Mouse (Mus musculus) gastrocnemius, adult 18-20 months (tissue): Measurements from ENCODE around the gene Tac2. TPM values are rescaled to one million over a fixed set of nuclear protein-coding genes. Genes with fewer than 3 reads are reported as not detected.

ENCODE experiments used
- DNase-seq: peaks from one replicate; pipeline ENCODE4 v3.0.0; 2021; ENCODE audit warnings: low spot score
- total RNA-seq, 2 experiments: library from RNA; stranded (reverse); gene quantifications; 2 replicates each; pipeline ENCODE4 v1.2.3; 2021

Tac2 gene
- total RNA-seq, 2 experiments from 2014 or later: not detected

DNA sequence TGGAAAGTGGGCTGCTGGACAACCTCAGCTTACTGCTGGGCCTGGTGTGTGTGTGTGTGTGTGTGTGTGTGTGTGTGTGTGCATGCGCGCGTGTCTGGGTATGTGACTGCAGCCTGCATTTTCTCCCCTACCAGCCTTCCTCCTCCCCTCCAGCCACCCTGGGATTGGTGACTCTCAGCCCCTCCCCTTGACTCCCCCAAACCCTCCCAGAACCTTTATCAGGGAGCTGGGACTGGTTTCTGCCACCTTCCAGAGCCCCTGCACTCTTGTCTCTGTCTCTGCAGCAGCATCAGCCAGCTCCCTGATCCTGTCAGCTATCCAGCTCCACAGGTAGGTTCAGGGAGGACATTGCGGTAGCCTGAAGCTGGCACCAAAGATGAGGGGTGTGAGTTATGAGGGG, 858 bp downstream of the Tac2 start:
- no peak for DNase-seq

DNA sequence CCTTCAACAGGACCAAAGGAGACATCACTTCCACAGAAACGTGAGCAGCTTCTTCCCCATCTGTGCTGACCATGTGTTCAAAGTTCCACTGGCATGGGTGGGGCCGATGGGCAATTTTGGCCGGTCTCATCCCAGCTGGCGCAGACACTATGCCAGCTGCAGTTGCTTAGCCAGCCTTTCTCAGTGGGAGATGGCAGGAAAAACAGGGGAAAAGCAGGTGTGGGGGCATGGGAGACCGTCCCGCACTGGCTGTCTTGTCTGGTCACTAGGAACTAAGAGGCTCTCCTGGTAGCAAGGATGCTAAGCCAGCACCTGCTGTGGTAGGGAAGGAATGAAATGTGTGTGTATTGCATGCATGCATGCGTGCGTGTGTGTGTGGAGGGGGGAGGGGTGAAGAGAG, 4.2 kb downstream of the Tac2 start:
- DNase-seq: no peak

DNA sequence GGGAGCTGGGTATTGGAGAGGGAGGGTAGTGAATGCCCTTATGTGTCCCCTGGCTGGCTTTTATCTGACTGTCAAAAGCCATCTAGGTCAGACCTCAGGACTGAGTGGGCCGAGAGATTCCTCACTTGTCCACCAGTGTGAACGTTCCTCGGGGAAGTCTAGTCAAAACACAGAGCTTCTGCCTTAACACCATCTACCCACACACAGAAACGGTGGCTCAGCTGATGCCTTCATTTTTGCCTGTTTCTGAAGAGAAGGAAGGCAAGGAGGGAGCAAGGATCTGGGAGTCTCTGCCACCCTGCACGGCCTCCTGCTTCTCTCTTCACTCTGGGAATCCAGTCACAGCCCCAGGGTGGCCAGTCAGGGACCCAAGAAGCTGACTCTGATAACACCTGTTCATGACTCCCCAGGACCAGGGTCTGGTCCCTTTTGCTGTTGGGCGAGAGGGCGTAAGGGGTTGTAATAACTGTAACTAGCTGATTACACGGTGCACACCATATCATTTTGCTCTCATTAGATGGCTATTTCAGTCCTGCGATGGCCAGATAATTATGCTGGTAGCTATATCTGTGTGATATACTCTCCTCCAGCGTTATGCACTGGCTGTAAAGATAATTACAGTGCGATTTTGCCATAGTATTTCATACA, 6.1 kb downstream of the Tac2 start:
- DNase-seq: no peak

DNA sequence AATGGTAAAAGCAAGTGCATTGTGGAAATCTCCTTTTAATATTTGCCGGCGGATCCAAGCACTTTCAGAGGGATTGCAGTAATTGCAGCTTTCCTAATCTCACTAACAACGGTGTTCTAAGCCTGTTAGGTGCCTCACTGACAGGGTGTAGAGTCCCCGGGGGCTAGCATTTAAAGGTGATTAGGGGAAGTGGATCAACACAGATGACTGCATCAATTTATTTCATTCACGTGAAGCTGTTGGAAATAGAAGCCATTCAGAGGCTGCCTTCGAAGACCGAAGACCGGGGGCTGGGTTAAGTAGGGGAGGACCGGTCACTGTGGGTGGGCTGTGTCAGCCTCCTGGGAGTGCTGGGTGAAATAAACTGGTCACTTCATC, 6.6 kb downstream of the Tac2 start:
- no peak for DNase-seq

DNA sequence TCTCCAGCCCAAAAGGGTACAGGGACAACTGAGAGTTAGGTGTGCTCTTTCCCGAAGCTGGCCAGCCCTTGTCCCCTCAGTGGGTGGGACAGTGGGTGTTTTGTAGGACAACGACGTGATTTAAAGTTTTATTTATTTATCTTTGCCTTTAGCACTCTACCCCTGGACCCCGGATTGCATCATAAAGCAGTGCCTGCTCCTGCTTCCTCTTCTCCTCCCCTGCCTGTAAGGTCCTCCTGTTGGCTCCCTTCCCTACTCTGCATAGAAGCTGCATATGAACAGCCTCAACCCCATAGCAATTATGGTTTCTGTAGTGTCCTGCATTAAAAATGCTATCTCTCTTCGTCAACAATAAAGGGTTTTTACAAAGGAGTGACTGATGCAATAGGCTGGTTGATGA, 7.1 kb downstream of the Tac2 start:
- no peak for DNase-seq

DNA sequence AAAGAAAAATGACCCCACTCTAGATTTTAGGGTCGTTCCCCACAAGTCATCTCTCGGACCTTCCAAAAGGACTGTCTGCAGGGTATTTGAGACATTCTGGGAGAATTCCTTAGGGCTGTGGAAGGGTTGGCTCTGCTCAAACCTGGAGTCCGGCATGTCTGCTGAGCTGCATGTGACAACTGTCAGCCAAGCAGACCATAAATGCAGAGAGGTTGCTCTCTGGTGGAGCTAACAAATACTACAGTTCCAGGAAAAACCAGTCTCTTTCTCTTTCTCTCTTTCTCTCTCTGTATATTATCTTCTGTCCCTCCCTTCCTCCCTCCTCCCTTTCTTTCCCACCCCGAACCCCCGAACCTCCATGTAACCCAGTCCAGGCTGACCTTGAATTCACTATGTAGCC, 10.2 kb downstream of the Tac2 start:
- no peak for DNase-seq

DNA sequence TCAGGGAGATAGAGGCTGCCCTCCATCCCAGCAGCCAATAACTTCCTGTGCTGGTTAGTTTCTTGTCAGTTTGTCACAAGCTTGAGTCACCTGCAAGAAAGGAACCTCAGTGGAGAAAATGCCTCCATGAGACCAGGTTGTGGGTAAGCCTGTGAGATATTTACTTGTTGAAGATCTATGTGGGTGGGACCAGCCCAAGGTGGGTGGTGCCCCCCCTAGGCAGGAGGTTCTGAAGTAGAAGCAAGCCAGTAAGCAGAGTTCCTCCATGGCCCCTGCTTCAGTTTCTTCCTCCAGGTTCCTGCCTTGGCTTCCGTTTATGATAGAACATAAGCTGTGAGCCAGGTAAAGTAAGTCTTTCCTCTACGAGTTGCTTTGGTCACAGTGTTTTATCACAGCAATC, 12.0 kb downstream of the Tac2 start:
- DNase-seq: no peak

DNA sequence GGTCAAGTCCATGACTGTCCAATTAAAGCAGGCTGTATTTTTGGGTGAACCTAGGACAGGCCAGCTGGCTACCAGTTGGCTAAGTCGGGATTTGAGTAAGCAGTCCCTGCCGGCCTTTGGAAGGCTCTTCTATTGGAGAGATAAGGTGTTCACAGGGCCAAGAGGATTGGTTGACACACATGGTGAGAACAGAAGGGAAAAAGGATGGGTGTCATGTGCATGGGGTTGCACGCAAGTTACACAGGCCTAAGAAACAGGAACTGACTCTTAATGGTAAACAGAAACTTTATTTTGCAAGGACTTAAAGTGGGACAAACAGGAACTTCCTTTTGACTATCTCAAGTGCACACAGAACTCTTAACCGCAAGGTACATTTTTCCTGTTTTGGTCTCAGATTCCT, 12.6 kb downstream of the Tac2 start:
- DNase-seq: no peak

DNA sequence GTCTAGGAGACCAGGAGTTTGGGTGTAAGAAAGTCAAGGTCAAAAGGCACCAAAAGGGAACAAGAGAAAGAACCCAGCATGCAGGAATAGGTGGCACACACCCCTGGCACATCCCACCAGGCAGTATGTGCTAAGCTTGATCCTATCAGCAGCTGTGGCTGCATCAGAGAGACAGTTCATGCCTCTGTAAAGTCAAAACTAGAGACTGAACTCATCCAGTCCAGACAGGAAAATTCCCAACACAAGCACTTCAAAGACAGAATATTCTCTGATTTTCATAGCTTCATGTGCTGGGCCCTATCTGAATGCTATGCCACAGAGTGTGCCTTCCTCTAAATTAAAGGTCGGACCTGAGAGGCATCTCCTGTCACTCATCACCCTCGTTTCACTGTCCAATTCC, 13.3 kb downstream of the Tac2 start:
- no peak for DNase-seq

DNA sequence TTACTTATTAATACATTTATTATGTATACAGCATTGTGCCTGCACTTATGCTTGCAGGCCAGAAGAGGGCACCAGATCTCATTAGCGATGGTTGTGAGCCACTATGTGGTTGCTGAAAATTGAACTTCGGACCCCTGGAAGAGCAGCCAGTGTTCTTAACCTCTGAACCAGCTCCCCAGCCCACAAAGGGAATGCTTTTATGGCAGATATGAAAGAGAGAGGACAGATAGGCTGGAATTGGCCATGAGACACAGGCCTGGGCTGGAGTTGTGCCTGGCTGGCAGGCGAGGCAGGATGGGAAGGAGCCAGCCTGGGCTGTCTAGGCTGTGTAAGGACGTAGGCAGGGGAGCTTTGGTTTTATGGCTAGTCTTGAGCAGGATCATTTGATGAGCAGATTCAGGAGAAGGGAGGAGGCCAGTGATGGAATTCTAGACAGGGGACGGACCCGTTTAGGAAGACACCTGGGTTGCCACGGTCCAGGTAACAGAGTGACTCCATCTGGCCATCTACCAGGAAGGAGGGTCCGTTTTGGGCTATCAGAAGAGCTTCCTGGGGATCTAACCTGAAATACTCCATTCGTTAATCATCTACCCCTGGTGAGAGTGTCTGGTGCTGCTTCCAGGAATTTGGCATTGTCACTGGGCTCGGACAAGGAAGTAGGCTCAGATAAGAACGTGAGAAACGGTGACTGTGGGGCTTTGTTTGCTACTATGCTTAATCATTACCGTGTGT, 14.0 kb downstream of the Tac2 start:
- peak; percentile 41 for DNase-seq

DNA sequence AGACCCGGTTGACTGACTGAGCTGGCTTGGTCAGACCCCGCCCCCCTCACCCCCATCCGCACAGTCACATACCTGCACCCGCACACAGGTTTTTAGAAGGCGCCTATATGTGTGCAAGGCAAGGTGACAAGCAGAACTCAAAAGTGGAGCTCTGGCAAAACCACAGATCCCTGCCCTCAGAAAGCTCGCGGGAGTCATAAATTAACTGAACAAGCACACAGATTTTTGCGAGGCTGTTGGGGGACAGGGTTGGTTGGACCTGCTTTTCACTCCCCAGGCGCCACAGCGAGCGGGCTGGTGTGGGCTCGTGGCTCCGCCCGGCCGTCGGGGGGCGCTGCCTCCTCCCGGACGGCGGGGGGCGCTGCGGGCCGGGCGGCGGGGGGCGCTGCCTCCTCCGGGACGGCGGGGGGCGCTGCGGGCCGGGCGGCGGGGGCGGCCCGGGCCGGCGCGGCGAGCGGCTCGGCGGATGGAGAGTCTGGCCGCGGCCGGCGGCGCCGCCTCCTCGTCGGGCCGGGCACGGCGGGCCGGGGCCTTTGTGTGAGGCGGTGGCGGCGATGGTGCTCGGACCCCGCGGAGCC, 14.9 kb downstream of the Tac2 start, which contains the start of gene Zbtb39:
Gene Zbtb39, plus strand, starts transcription at position 456 of the 578 bp plus-strand sequence.
- DNase-seq: peak; percentile 69

DNA sequence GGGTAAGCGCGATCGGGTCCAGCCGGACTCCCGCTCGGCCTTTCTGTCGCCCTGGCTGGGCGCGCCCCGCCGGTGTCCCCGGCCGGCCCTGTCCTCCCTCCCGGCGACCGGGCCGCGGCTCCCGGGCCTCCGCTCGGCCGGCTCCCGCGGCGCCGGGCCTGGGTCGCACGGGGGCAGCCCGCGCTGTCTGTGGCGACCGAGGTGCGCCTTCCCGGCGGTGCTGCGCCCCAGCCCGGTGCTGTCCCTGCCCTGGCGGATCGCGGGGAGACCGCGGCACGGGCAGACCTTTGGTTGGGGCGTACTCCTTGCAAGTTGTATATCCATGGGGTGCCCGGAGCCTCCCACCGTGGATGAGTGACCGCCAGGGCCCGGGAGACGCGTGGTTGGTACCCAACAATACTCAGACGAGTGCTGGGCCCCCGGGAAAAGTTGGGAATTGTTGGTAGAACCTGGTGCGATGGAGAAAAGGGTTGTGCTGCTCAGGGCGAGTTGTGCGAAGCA, 15.4 kb downstream of the Tac2 start:
- no peak for DNase-seq

DNA sequence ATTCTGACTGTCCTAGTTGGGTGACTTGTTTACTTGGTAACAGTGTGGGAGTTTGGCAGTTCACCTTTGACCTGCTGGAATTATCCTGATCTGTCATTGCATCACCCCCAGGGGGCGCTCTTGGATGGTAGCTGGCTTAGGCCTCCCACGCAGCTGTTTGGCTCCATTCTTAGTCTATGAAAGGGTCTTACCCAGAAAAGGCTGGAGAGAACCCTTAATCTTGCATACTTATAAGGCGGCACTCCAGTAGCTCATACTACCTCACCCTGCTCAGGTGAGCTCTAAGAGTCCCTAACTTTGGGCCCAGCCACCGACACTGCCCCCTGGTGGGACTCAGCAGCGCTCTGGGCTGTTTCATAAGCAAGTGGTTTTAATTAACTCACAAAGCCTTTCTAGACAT, 20.4 kb downstream of the Tac2 start:
- DNase-seq: no peak

DNA sequence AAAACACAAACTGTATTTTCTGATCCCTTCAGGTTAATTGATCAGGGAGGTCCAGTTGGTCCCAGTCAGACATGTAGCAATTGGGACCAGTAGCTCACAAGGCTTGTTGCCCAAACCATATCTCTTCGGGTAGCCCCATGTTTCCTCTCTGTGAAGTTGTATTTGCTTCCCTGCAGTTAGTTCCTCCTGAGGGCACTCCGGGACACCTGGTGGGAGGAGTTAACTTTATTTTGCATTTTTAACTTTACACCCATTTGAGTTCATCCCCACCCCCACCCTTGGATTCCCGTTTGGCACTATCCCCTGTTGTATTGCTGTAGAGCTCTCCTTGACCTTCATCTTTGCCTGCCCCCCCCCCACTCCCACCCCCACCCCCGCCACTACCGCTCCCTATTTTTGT, 21.6 kb downstream of the Tac2 start:
- DNase-seq: no peak

DNA sequence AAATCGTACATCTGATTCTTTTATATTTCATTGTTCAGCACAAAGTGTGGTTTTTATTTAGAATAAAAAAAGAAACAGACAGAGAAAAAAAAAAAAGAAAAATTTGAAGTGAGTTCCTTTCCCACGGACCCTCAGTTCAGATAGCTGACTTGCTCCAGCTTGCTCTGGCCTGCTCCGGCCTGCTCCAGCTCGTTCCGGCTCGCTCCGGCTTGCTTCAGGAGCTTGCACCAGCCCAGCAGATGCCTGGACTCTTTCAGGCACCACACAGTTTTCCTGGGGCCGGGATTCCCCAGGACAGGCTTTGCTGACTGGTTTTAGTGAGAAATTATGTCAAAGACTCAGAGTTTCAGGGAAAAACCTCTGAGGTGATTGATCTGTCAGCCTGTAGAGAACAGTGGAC, 23.0 kb downstream of the Tac2 start:
- no peak for DNase-seq

DNA sequence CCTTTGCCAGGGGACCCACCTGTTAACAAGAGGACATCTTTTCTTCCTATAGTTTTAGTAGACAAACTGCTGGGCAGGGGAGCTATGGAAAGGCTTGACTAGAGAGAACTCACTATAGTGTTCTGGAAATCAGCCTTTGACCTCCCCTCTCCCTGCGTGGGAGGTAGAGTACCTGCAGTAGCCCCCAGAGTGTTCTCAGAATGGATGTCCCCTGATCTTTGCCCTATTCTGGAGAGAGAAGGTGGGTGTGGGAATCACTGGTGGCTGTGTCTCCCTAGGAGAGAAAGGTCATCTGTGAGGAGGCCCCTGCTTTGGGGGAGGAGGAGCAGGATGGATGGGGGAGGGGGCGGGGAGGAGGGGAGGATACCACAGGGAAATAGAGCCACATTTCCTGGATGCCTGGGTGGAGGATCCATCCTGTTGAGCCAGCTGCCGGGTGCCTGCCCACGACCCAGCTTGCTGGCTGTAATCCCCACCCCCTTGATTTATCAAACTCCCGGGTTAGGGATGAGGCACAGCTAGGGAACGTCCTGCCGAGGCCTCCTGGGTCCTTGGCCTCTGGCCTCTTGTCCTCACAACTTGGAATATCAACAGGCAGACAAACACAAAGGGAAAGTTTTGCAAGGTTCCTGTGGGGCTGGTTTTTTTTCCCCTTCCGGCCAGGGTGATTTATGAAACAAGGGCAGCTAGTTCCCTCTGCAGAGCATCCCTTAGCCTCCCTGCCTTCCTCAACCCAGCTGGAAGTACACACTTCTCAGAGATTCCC, 24.8 kb downstream of the Tac2 start:
- peak; percentile 24 for DNase-seq

DNA sequence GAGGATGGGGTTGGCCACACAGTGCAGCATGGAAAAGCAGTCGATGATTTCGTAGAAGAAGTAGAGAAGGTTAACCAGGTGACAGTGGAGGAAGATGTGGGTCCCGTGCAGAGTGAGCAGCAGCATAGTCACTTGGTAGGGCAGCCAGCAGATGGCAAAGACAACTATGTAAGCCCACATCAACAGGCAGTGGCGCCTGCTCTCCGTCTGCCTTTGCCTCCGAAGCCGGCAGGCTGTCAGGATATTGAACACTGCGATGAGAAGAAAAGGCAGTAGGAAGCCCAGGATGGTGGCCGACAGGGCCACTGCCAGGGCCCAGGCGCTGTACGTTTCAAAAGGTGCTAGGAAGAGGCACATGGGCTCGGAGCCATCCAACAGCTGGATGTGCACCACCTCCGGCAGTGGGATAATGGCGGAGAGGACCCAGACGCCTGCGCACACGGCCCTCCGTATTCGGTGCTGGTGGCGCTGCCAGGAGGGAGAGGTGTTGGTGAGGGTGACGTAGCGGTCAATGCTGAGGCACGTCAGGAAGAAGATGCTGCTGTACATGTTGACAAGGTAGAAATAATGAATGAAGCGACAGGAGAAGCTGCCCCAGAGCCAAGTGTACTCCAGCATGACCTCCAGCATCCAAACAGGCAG, 26.0 kb downstream of the Tac2 start:
- no peak for DNase-seq

DNA sequence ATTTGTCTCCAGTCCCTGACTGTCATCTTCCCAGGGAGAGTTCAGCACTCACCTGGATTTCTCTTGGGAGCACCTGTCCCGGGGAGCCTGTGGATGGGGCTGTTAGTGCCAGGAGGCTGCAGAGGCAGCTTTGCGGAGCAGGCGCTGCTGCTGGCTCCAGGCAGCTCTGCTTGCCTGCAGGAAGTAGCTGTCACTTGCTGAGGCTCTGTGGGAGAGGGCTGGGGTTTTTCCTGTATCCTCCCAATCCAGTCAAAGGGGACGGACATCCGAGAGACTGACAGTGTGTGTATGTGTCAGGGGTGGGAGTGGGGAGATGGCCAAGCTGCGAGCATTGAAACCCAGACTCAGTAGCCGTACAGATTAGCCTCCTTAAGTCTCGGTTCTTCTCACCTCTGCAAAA, 27.3 kb downstream of the Tac2 start, which contains the start of gene Gpr182:
Gene Gpr182, minus strand, starts transcription at position 185 of the 400 bp plus-strand sequence.
- no peak for DNase-seq

DNA sequence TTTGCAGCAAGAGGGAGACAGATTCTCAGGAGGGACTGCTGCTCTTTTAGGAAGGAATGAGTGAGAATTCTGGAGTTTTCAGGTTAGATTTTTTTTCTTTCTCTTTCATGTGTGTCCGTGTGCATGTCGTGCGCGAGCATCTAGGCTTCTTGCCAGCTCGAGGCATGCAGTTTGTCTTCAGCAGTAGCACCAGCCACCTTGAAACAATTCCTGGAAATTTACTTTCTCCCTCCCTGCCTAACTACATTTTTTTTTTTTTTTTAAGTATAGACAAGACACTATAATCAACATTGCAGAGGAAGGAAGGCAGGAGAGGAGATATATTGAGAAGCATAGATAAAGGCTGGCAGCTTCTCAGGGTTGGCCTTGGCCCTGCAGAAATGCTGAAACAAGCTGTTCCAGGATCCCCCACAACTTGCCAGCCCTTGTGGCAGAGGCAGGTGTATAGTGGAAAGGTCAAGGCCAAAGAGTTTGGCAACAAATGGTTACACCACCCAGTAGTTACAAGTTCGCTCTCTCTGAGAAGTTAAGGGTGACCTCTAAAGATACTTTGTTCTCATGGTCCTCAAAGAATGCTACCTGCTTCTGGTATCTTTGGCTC, 30.4 kb downstream of the Tac2 start:
- DNase-seq: no peak

DNA sequence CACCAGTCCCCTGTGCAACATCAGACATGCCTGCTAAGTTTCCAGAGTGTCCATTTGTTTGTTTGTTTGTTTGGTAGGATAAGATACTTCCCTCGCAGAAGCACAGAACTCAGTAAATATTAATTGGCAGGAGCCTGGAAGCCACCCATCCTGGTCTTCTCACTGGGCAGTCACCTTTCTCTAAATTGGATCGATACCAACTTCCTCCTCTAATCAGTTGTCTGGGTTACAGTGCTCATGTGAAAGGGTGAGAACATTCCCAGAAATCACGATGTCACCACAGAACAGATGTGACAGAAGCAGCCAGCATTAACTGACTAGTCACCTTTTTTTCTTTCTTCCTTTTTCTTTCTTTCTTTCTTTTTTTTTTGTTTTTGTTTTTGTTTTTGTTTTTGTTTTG, 31.0 kb downstream of the Tac2 start:
- DNase-seq: no peak
